Mouse (Mus musculus) adrenal gland, postnatal 36 days (tissue): ENCODE measurements around the gene F2. TPM values are rescaled to one million over a fixed set of nuclear protein-coding genes. Genes with fewer than 3 reads are reported as not detected.

Experiments used
- total RNA-seq, 2 experiments: library from RNA; stranded (reverse); gene quantifications; 2 replicates each; pipeline ENCODE4 v1.2.3; 2021

Gene F2
- total RNA-seq, 2 experiments from 2014 or later, result 0.20 to 1.1 TPM

Other genes with a start within 250 kb of the F2 start
- gene 1110051M20Rik, start 191.7 kb downstream of the F2 start, total RNA-seq, result 10 to 100 TPM; 19.3 TPM
- 1 to 10 TPM; 4.3 to 4.8 TPM for gene Lrp4, start 178.9 kb downstream of the F2 start, total RNA-seq
- 10 to 100 TPM; 46.8 to 47.7 TPM for gene Ckap5, start 109.7 kb downstream of the F2 start, total RNA-seq
- 10 to 100 TPM in 1 of 2 experiments, 1 to 10 TPM in 1; 9.7 to 11.6 TPM for gene Zfp408, start 13.4 kb upstream of the F2 start, total RNA-seq
- gene Arhgap1, start 13.4 kb upstream of the F2 start, total RNA-seq, result 10 to 100 TPM; 63.7 to 68.4 TPM
- gene Atg13, start 74.2 kb upstream of the F2 start, total RNA-seq, result 10 to 100 TPM; 47.8 to 82.8 TPM
- gene Harbi1, start 74.4 kb upstream of the F2 start, total RNA-seq, result 10 to 100 TPM in 1 of 2 experiments, 1 to 10 TPM in 1; 9.0 to 14.9 TPM
- 10 to 100 TPM; 34.4 to 35.5 TPM for gene Ambra1, start 93.7 kb upstream of the F2 start, total RNA-seq